Mouse (Mus musculus): Measurements from ENCODE around the gene Pigx. TPM values are rescaled to one million over a fixed set of nuclear protein-coding genes. Genes with fewer than 3 reads are reported as not detected.

Pigx gene
- total RNA-seq (2021) = 10 to 100 TPM; 10.5 to 12.7 TPM
- long read RNA-seq, experiment 1, transcript Pigx-201 (6 exons, 993 nt) = major isoform, 6 of 12 reads
- long read RNA-seq, experiment 1, partial matches to known transcripts = 0 of 12 reads
- long read RNA-seq, experiment 1, other reads (novel, unspliced or antisense) = 0 of 12 reads
- long read RNA-seq, experiment 2, transcript Pigx-211 (6 exons, 982 nt) = minor isoform, 6 of 22 reads
- long read RNA-seq, experiment 2, transcript Pigx-201 (6 exons, 993 nt) = major isoform, 9 of 22 reads
- long read RNA-seq, experiment 2, partial matches to known transcripts = 0 of 22 reads
- long read RNA-seq, experiment 2, other reads (novel, unspliced or antisense) = 3 of 22 reads

DNA sequence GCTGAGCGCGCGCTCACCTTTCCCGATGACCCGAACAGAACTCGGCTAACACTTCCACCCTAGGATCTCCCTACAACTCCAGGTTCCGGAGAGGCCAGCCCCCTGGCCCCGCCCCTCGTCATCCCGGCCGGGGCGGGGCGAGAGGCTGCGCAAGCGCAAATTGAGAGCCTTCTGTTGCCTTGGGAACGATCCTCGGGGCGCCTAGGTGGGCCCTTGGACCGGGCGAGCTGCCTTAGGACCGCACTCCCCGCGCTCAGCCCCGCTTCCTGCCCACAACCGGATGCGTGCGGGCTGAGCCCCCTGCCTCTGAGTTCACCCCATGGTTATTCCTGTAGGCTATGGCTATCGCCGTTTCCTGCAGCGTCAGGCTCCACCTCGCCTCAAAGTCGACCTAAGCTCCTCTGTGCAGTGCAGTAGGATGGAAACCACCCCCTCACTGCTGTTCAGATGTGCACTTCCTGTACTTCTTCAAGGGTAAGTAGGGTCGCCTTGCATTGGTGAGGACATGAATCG is at the start of gene Pigx, which contains the start of gene Cep19:
Pigx (minus strand) TSS at position 103 of the 513 bp plus-strand sequence.
Cep19 (plus strand) TSS at position 163 of the 513 bp plus-strand sequence.
- peak; percentile 87 for DNase-seq (ENCODE audit: low spot score)

GRCm38 (mm10) chr16:32147589-32148207 is 48.2 kb upstream of the Pigx start:
- DNase-seq (ENCODE audit: low spot score) = no peak

- DNase-seq (ENCODE audit: low spot score) = no peak
Observed at GRCm38 (mm10) chr16:32144592-32144991, 45.1 kb upstream of the Pigx start.

- DNase-seq (ENCODE audit: low spot score) = no peak
Observed at GRCm38 (mm10) chr16:32143766-32144165, 44.2 kb upstream of the Pigx start.

GRCm38 (mm10) chr16:32138954-32139353 is 39.4 kb upstream of the Pigx start:
- no peak for DNase-seq (ENCODE audit: low spot score)

- no peak for DNase-seq (ENCODE audit: low spot score)
Observed at GRCm38 (mm10) chr16:32135842-32136357, 36.4 kb upstream of the Pigx start.

DNA sequence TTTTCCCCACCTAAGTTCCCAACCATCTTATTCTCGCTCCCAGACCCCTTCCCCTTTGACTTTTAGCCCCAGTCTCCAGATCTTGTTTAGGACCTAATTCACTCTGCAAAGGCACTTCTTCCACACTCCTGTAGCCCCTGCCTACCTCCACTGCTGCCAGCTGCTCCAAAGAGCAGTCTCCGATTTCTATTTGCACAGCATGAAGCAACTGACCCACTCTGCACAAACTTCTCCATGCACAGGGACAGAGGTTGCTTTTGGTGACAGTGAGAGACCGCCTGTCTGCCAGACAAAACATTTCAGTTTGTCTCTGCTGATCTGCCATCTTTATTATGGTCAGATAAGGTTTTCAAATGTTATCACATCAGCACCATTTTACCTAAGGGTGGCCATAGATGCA is 33.6 kb upstream of the Pigx start:
- no peak for DNase-seq (ENCODE audit: low spot score)

- no peak for DNase-seq (ENCODE audit: low spot score)
Observed at GRCm38 (mm10) chr16:32130190-32130826, 30.8 kb upstream of the Pigx start.

DNA sequence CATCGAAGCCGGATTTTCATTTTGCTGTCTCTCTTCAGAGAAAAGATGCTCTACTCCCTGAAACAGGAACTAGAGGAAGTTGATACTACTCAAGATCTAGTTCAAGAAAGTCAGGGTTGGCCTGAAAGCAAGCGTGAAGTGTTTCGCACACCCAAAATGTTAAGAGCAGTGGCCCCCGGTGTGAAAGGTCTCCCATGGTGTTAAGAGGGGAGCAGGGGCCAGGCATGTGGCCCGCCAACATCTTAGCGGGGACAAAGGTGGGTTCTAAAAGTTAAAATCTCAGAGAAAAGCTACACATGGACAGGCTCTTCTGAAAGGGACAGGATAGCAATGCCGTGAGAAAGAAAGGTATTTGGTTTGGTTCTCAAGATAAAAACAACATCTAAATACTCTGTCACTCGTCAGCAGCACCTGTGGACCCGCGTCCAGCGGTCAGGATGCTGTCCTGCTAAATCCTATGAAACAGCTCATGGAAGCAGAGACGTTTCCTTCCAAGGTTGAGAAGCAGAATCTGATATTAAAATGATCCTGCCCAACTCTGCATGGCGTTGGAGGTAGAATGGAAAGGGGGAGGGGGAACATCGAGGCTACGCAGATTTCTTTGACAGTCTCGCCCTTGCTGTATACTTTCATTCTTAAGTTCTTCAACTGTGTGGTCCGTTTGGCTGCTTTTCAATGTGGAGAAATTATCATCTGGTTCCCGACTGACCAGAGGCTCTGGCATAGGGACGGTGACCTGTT is 30.1 kb upstream of the Pigx start:
- no peak for DNase-seq (ENCODE audit: low spot score)

DNA sequence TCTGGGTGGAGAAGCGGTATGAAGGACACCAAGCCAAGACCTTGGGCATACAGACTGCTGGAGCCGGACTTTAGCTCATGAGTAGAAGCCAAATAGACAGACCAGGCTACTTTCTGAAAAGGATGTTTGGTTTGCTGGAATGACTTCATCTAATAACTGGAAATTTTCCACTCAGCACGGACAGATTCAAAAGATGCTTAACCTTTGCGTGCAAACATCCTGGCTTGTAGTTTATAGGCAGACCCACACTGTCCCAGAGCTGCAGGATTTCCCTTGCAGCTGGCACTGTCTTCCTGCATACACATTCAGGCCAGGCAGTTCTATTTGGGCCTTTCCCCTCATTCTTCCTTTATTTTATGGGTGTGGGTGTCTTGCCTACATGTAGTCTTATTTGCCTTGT is 27.5 kb upstream of the Pigx start:
- DNase-seq (ENCODE audit: low spot score) = no peak

DNA sequence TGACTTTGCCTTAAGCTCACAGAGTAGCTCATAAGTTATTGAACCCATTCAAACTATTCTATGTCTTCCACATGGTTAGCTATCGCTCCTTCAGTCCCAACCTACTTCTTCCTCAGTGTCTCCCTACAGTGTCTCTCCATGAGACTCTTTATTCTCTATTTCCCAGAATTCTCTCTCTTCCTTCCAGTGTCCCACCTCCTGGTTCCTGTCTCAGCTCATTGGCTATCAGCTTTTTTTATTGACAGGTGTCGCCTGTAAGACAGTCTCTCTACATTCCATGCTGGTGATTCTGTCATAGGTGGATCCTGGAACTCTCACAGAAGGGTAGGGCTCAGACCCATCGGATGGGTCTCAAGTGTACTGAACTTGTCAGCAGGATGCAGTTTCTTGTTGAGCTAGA is 25.8 kb upstream of the Pigx start:
- DNase-seq (ENCODE audit: low spot score) = no peak

GRCm38 (mm10) chr16:32124444-32125335 is 25.1 kb upstream of the Pigx start:
- DNase-seq (ENCODE audit: low spot score) = no peak

DNA sequence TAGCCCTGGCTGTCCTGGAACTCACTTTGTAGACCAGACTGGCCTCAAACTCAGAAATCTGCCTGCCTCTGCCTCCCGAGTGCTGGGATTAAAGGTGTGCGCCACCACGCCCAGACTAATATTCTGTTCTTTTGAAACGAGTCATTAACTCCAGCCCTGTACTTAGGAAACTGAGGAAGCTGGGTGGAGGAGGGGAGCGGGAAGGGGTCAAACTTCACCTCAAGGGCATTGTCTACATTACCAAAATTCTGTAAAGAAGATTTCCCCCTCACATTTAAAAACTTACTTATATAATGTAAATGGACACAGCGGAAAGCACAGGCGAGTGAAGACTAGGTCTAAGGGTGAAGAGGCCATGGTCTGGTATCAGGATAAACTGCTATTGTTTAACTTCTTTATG is 24.5 kb upstream of the Pigx start:
- no peak for DNase-seq (ENCODE audit: low spot score)

- no peak for DNase-seq (ENCODE audit: low spot score)
Observed at GRCm38 (mm10) chr16:32120454-32120853, 20.9 kb upstream of the Pigx start.

- no peak for DNase-seq (ENCODE audit: low spot score)
Observed at GRCm38 (mm10) chr16:32116186-32116585, 16.6 kb upstream of the Pigx start.

DNA sequence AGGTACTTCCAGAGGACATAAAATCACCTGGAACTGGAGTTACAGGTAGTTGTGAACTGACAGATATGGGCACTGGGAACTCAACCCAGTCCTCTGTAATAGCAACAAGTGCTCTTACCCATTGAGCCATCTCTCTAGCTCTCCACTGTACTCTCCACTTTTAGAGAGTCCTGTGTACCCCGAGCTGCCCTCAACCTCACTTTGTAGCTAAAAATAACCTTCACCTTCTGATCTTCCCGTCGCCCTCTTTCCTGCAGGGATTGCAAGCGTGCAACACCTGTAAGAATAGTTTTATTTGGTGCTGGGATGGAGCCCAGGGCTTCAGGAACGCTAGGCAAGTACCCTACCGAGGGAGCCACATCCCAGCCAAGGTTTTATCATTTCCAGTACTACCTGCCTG is 16.2 kb upstream of the Pigx start:
- no peak for DNase-seq (ENCODE audit: low spot score)

- peak; percentile 79 for DNase-seq (ENCODE audit: low spot score)
Observed at GRCm38 (mm10) chr16:32114968-32115695, 15.6 kb upstream of the Pigx start.

DNA sequence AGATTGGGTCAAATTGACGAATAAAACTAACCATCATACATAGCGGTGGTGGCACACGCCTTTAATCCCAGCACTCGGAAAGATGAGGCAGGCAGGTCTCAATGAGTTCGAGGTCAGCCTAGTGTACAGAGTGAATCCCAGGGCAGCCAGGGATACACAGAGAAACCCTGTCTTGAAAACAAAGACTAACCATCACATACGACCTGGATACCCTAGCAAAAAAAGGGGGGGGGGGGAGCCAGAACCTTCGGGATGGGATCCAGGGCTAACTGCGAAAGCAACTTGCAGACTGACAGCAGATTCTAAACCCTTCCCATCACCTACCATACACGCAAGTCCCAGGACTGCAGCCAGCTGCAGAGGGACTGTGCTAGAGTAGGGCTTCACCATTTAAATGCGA is 14.9 kb upstream of the Pigx start:
- DNase-seq (ENCODE audit: low spot score) = no peak

GRCm38 (mm10) chr16:32113541-32114218 is 14.1 kb upstream of the Pigx start:
- DNase-seq (ENCODE audit: low spot score) = peak; percentile 27
